Mouse (Mus musculus): ENCODE results near the gene Man1b1.

DNA sequence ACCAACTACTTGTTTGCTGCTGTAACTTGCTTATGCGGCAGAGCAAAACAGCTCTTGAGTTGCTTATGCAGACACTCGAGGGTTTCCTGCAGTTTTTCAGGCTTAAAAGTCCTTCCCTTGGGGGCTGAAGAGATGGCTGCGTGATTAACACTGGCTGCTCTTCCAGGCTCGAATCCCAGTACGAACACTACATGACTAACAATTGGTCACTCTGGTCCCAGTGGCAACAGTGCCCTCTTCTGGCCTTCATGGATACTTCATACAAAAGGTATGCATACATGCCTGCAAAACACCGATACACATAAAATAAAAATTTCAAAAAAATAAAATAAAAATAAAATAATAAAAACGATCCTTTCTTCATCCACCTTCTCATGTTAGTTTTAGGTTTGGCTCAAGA lies 3.7 kb upstream of the Man1b1 start:
- TF ChIP-seq POLR2A (IDR thresholded peaks at IDR 0.05; ENCODE audit: low read depth, low read length) = no peak
- TF ChIP-seq CTCF (conservative IDR thresholded peaks at IDR 0.05; ENCODE audit: insufficient read depth, insufficient read length, low read depth, low read length) = peak; percentile 65

Measured in kidney, adult 2 months (tissue).